Mouse (Mus musculus): Measurements from ENCODE around the gene Mip.

- TF ChIP-seq TAL1 (IDR thresholded peaks at IDR 0.05; ENCODE audit: low read length) (no peak), GATA1 (IDR thresholded peaks at IDR 0.05; ENCODE audit: low read length) (no peak)
Observed at GRCm38 (mm10) chr10:128208326-128208725, 17.3 kb upstream of the Mip start.
